Comparison of ENCODE assay signal across 23 mouse cellular contexts in the genomic region with DNA sequence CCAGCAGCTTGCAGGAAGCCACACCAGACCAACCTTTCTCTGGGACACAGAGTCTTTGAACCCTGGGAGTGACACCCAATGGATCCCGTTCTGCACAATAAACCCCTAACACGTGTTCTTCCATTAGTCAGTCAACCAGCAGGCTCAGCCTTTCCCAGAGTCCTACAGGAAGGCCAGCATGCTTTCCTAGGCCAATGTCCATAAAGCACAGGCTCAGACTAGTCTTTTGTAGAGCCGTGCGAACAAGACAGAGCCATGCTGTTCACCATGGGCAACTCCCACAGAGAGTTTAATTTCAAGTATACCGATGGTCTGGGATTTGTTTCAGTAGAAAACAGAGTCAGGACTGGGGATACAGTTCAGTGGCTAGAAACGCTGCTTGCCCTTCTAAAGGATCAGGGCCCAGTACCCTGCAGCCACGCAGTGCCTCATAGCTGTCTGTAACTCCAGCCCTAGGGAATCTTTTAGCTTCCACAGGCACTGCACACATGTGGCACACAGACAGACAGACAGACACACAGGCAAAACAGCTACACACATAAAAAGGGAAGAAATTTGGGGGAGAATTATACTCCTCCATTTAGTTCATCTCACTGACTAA. TPM values are rescaled to one million over a fixed set of nuclear protein-coding genes. Genes with fewer than 3 reads are reported as not detected.
DNase-seq lines count a peak whose midpoint lies in the region; ATAC-seq lines count a peak whose summit lies in the region.
"Had no signal": no experiment of that assay in that cellular context is flagged by ENCODE, and none has a peak within 500 bp of the region (broad histone marks: within the 10 kb centered on the region; RNA-seq: fewer than 3 reads in every experiment).

No protein-coding gene starts in this region.

- WGBS in kidney, embryonic 14.5 days = 40% methylated on average over 7 of the region's 7 CpGs
- WGBS in kidney, embryonic 16.5 days = 49% methylated on average over 7 of the region's 7 CpGs
- 50% methylated on average over 7 of the region's 7 CpGs for WGBS in limb, embryonic 12.5 days
- 85% methylated on average over 7 of the region's 7 CpGs for WGBS in limb, embryonic 10.5 days

- no peak overlapping the region for H3K9ac ChIP-seq in kidney, embryonic 14.5 days (ENCODE audit: low read depth, low read length)
- H3K9ac ChIP-seq in kidney, embryonic 16.5 days (replicated peaks; ENCODE audit: low read length) = no peak overlapping the region
- no peak overlapping the region for H3K9ac ChIP-seq in limb, embryonic 12.5 days (replicated peaks)
- H3K9ac ChIP-seq: embryonic facial prominence, embryonic 13.5 days; embryonic facial prominence, embryonic 15.5 days; forebrain, embryonic 12.5 days had no signal

- H3K4me2 ChIP-seq in kidney, embryonic 14.5 days (replicated peaks; ENCODE audit: low read depth, low read length) = no peak overlapping the region
- no peak overlapping the region for H3K4me2 ChIP-seq in kidney, embryonic 16.5 days (replicated peaks; ENCODE audit: low read depth, low read length)
- no peak overlapping the region for H3K4me2 ChIP-seq in limb, embryonic 12.5 days
- H3K4me2 ChIP-seq: embryonic facial prominence, embryonic 13.5 days; embryonic facial prominence, embryonic 15.5 days; forebrain, embryonic 12.5 days had no signal

- no peaks in the 10 kb centered on the region for H3K36me3 ChIP-seq in kidney, embryonic 14.5 days (ENCODE audit: control insufficient read depth, insufficient read depth, low read length)
- H3K36me3 ChIP-seq in kidney, embryonic 16.5 days (ENCODE audit: insufficient read depth, low read length) = no peaks in the 10 kb centered on the region
- no peaks in the 10 kb centered on the region for H3K36me3 ChIP-seq in limb, embryonic 12.5 days
- no peaks in the 10 kb centered on the region for H3K36me3 ChIP-seq in limb, embryonic 10.5 days
- H3K36me3 ChIP-seq: embryonic facial prominence, embryonic 13.5 days; embryonic facial prominence, embryonic 15.5 days; forebrain, embryonic 10.5 days; forebrain, embryonic 12.5 days had no signal

- H3K4me3 ChIP-seq in kidney, embryonic 14.5 days (ENCODE audit: low read length) = no peak overlapping the region
- H3K4me3 ChIP-seq in kidney, embryonic 16.5 days (ENCODE audit: low read length) = no peak overlapping the region
- H3K4me3 ChIP-seq in limb, embryonic 12.5 days (replicated peaks) = no peak overlapping the region
- H3K4me3 ChIP-seq in limb, embryonic 10.5 days = no peak overlapping the region
- H3K4me3 ChIP-seq: embryonic facial prominence, embryonic 13.5 days; embryonic facial prominence, embryonic 15.5 days; erythroblast, embryonic 14.5 days; forebrain, embryonic 10.5 days; forebrain, embryonic 12.5 days had no signal

- peaks cover 4% of the 10 kb centered on the region; the same call in 1 of the 2 replicates for H3K4me1 ChIP-seq in kidney, embryonic 14.5 days (ENCODE audit: control insufficient read depth, insufficient read depth, low read length)
- H3K4me1 ChIP-seq in kidney, embryonic 16.5 days (ENCODE audit: insufficient read depth, low read length) = no peaks in the 10 kb centered on the region
- peaks cover 27% of the 10 kb centered on the region for H3K4me1 ChIP-seq in limb, embryonic 12.5 days (replicated peaks)
- H3K4me1 ChIP-seq in limb, embryonic 10.5 days = peaks cover 28% of the 10 kb centered on the region
- H3K4me1 ChIP-seq: embryonic facial prominence, embryonic 13.5 days; forebrain, embryonic 10.5 days had no signal

- H3K9me3 ChIP-seq in kidney, embryonic 14.5 days (ENCODE audit: control insufficient read depth, low read length) = no peaks in the 10 kb centered on the region
- H3K9me3 ChIP-seq in kidney, embryonic 16.5 days (ENCODE audit: low read length) = no peaks in the 10 kb centered on the region
- no peaks in the 10 kb centered on the region for H3K9me3 ChIP-seq in limb, embryonic 12.5 days
- H3K9me3 ChIP-seq in limb, embryonic 10.5 days (replicated peaks) = no peaks in the 10 kb centered on the region
- H3K9me3 ChIP-seq: embryonic facial prominence, embryonic 13.5 days; embryonic facial prominence, embryonic 15.5 days; forebrain, embryonic 10.5 days; forebrain, embryonic 12.5 days had no signal

- ATAC-seq in kidney, embryonic 14.5 days (ENCODE audit: low FRiP score, low TSS enrichment) = 0 out of 2 replicates have a peak, but pooled peaks have one; percentile 69
- ATAC-seq in kidney, embryonic 16.5 days (ENCODE audit: low FRiP score, low TSS enrichment) = peak; percentile 61
- ATAC-seq in limb, embryonic 12.5 days (ENCODE audit: insufficient number of reproducible peaks, insufficient read depth, low FRiP score, low TSS enrichment, low read depth) = 0 out of 2 replicates have a peak, but pooled peaks have one; percentile 34
- ATAC-seq: forebrain, embryonic 14.5 days had no signal

- H3K27ac ChIP-seq in kidney, embryonic 14.5 days (ENCODE audit: low read depth, low read length) = no peak overlapping the region
- no peak overlapping the region for H3K27ac ChIP-seq in kidney, embryonic 16.5 days (ENCODE audit: low read length)
- no peak overlapping the region for H3K27ac ChIP-seq in limb, embryonic 12.5 days
- H3K27ac ChIP-seq in limb, embryonic 10.5 days = no peak overlapping the region
- H3K27ac ChIP-seq: embryonic facial prominence, embryonic 13.5 days; embryonic facial prominence, embryonic 15.5 days; forebrain, embryonic 10.5 days; forebrain, embryonic 12.5 days had no signal

- no peaks in the 10 kb centered on the region for H3K27me3 ChIP-seq in kidney, embryonic 14.5 days (ENCODE audit: control insufficient read depth, insufficient read depth, low read length)
- H3K27me3 ChIP-seq in kidney, embryonic 16.5 days (ENCODE audit: insufficient read depth, low read length) = no peaks in the 10 kb centered on the region
- peaks cover 58% of the 10 kb centered on the region for H3K27me3 ChIP-seq in limb, embryonic 12.5 days
- H3K27me3 ChIP-seq in limb, embryonic 10.5 days (ENCODE audit: low read depth, poor library complexity, severe bottlenecking) = peaks cover 60% of the 10 kb centered on the region
- H3K27me3 ChIP-seq: embryonic facial prominence, embryonic 13.5 days; embryonic facial prominence, embryonic 15.5 days; forebrain, embryonic 12.5 days had no signal

- DNase-seq in kidney, adult 8-10 months = no peak
- no peak for DNase-seq in kidney, postnatal 14 days
- no peak for DNase-seq in limb, embryonic 10.5 days (ENCODE audit: low spot score)
- DNase-seq: adrenal gland, adult 2 months; adrenal gland, postnatal 10 days; adrenal gland, postnatal 25 days; cerebellum, adult 11 months; cerebellum, adult 18-20 months; cerebellum, adult 8-10 months; cerebellum, adult 9-11 months; cerebellum, postnatal 14 days; cerebellum, postnatal 36 days; embryo, embryonic 11 days had no signal

RNA-seq across cellular contexts. Expression of a gene that starts 55.1 kb away (rescaled TPM):
- 0.08 and 0.09 TPM in 2 replicates for polyA plus RNA-seq in kidney, embryonic 14.5 days (2014; fragmentation: Nextera tagmentation; extraction: Ambion mirVana)
- 0.15 and 0.24 TPM in 2 replicates for polyA plus RNA-seq in kidney, embryonic 16.5 days (2015; fragmentation: Nextera tagmentation; extraction: Ambion mirVana)
- 0.18 TPM in 2 replicates for polyA plus RNA-seq in limb, embryonic 12.5 days (2016; fragmentation: Nextera tagmentation; extraction: Ambion mirVana)
- 0.03 TPM in 1 of 2 replicates, not detected in the other for polyA plus RNA-seq in limb, embryonic 10.5 days (2016; fragmentation: Nextera tagmentation; extraction: Ambion mirVana)
- polyA plus RNA-seq: adrenal gland, adult 2 months; C2C12; erythroblast, embryonic 14.5 days had no signal
